Mouse (Mus musculus) neural tube, embryonic 13.5 days (tissue): Measurements from ENCODE around the gene Prdx1. TPM values are rescaled to one million over a fixed set of nuclear protein-coding genes. Genes with fewer than 3 reads are reported as not detected.
"Not testable (repeated sequence)": the region's sequence is repeated elsewhere in the genome, so short reads cannot be mapped to it uniquely, and the experiment has no call there.

Experiments used
- ATAC-seq: fragments of 200-750 bp; cut with Nextera tagmentation; 2 replicates; pipeline ENCODE4 v1.8.0; 2017; ENCODE audit warnings: low read depth, mild to moderate bottlenecking, moderate TSS enrichment, moderate library complexity
- H3K27ac ChIP-seq: fragments of 300-500 bp; sonication (generic); replicated peaks from 2 replicates; pipeline ENCODE4 v1.5.1; 2015; ENCODE audit warnings: moderate library complexity, mild to moderate bottlenecking, inconsistent platforms
- H3K27me3 ChIP-seq: fragments of 300-500 bp; sonication (generic); 2 replicates; pipeline ENCODE4 v1.6.1; 2015; ENCODE audit warnings: mild to moderate bottlenecking, inconsistent platforms
- H3K36me3 ChIP-seq: fragments of 300-500 bp; sonication (generic); 2 replicates; pipeline ENCODE4 v1.6.1; 2015; ENCODE audit warnings: mild to moderate bottlenecking, inconsistent platforms
- H3K4me1 ChIP-seq: fragments of 300-500 bp; sonication (generic); replicated peaks from 2 replicates; pipeline ENCODE4 v1.6.1; 2015; ENCODE audit warnings: inconsistent platforms
- H3K4me2 ChIP-seq: fragments of 300-500 bp; sonication (generic); 2 replicates; pipeline ENCODE4 v1.6.1; 2015; ENCODE audit warnings: inconsistent platforms, mild to moderate bottlenecking, moderate library complexity
- H3K4me3 ChIP-seq: fragments of 300-500 bp; sonication (generic); 2 replicates; pipeline ENCODE4 v1.5.1; 2015; ENCODE audit warnings: mild to moderate bottlenecking, inconsistent platforms
- H3K9ac ChIP-seq: fragments of 300-500 bp; sonication (generic); 2 replicates; pipeline ENCODE4 v1.6.1; 2015; ENCODE audit warnings: moderate library complexity, mild to moderate bottlenecking, inconsistent platforms
- H3K9me3 ChIP-seq: fragments of 300-500 bp; sonication (generic); 2 replicates; pipeline ENCODE4 v1.6.1; 2016; ENCODE audit warnings: inconsistent platforms
- WGBS: fragments of 180-500 bp; shearing (Covaris S2); methylation state at CpG from one replicate; pipeline ENCODE4 v1.1.7; 2015; 5-methylcytosine and 5-hydroxymethylcytosine counted together
- polyA plus RNA-seq: library from polyadenylated mRNA; unstranded; fragments of >200 nt; fragmentation: Nextera tagmentation; extraction: Ambion mirVana; gene quantifications from 2 replicates; pipeline ENCODE4 v1.2.1, GENCODE M21; 2015

Prdx1 gene
- polyA plus RNA-seq, 1 experiment from 2014 or later, result 505 TPM

- Histone ChIP-seq H3K4me2 (no peak overlapping the region), H3K27me3 (no peaks in the 10 kb centered on the region), H3K4me3 (no peak overlapping the region), H3K27ac (no peak overlapping the region), H3K4me1 (no peaks in the 10 kb centered on the region), H3K36me3 (no peaks in the 10 kb centered on the region), H3K9me3 (no peaks in the 10 kb centered on the region), H3K9ac (no peak overlapping the region)
- 55% methylated on average over 3 of the region's 3 CpGs for WGBS
- ATAC-seq, result no peak
These were observed 27.4 kb upstream of the Prdx1 start for GRCm38 (mm10) chr4:116657971-116658370.

- 74% methylated on average over 2 of the region's 2 CpGs for WGBS
- Histone ChIP-seq H3K9me3 (no peaks in the 10 kb centered on the region), H3K4me3 (no peak overlapping the region), H3K27ac (no peak overlapping the region), H3K36me3 (no peaks in the 10 kb centered on the region), H3K4me1 (no peaks in the 10 kb centered on the region), H3K9ac (no peak overlapping the region), H3K27me3 (no peaks in the 10 kb centered on the region), H3K4me2 (no peak overlapping the region)
- no peak for ATAC-seq
These were observed 25.9 kb upstream of the Prdx1 start for GRCm38 (mm10) chr4:116659474-116659873.

- not testable (repeated sequence) for H3K27ac ChIP-seq, H3K36me3 ChIP-seq, H3K9ac ChIP-seq, H3K9me3 ChIP-seq, H3K27me3 ChIP-seq, ATAC-seq, H3K4me2 ChIP-seq, H3K4me3 ChIP-seq, H3K4me1 ChIP-seq
- 85% methylated on average over 6 of the region's 6 CpGs for WGBS
These were observed 25.4 kb upstream of the Prdx1 start for GRCm38 (mm10) chr4:116659916-116660315.

GRCm38 (mm10) chr4:116660829-116661228 is 24.5 kb upstream of the Prdx1 start:
- H3K27me3 ChIP-seq, result no peaks in the 10 kb centered on the region
- H3K27ac ChIP-seq, result no peak overlapping the region
- 69% methylated on average over 6 of the region's 6 CpGs for WGBS
- no peak overlapping the region for H3K4me3 ChIP-seq
- H3K36me3 ChIP-seq, result no peaks in the 10 kb centered on the region
- no peak overlapping the region for H3K9ac ChIP-seq
- no peak for ATAC-seq
- H3K4me1 ChIP-seq, result no peaks in the 10 kb centered on the region
- no peaks in the 10 kb centered on the region for H3K9me3 ChIP-seq
- no peak overlapping the region for H3K4me2 ChIP-seq

GRCm38 (mm10) chr4:116661998-116662397 is 23.3 kb upstream of the Prdx1 start:
- no peak overlapping the region for H3K4me3 ChIP-seq
- no peak for ATAC-seq

GRCm38 (mm10) chr4:116666625-116667024 is 18.7 kb upstream of the Prdx1 start:
- no peaks in the 10 kb centered on the region for H3K36me3 ChIP-seq
- no peak overlapping the region for H3K4me2 ChIP-seq
- H3K27me3 ChIP-seq, result no peaks in the 10 kb centered on the region
- ATAC-seq, result no peak
- WGBS, result 71% methylated on average over 4 of the region's 4 CpGs
- H3K4me3 ChIP-seq, result no peak overlapping the region
- no peaks in the 10 kb centered on the region for H3K4me1 ChIP-seq
- H3K27ac ChIP-seq, result no peak overlapping the region
- H3K9ac ChIP-seq, result no peak overlapping the region
- H3K9me3 ChIP-seq, result no peaks in the 10 kb centered on the region

More at GRCm38 (mm10) chr4:116661998-116662397, 23.3 kb upstream of the Prdx1 start:
- no peaks in the 10 kb centered on the region for H3K9me3 ChIP-seq
- 80% methylated on average over 1 of the region's 1 CpGs for WGBS
- H3K9ac ChIP-seq, result no peak overlapping the region
- no peaks in the 10 kb centered on the region for H3K36me3 ChIP-seq
- H3K27ac ChIP-seq, result no peak overlapping the region
- no peak overlapping the region for H3K4me2 ChIP-seq
- no peaks in the 10 kb centered on the region for H3K27me3 ChIP-seq
- no peaks in the 10 kb centered on the region for H3K4me1 ChIP-seq

- H3K4me1 ChIP-seq, result no peaks in the 10 kb centered on the region
- no peak overlapping the region for H3K9ac ChIP-seq
- no peak overlapping the region for H3K27ac ChIP-seq
- 64% methylated on average over 3 of the region's 3 CpGs for WGBS
- no peak overlapping the region for H3K4me3 ChIP-seq
- H3K36me3 ChIP-seq, result no peaks in the 10 kb centered on the region
- H3K27me3 ChIP-seq, result no peaks in the 10 kb centered on the region
- no peak for ATAC-seq
- H3K9me3 ChIP-seq, result no peaks in the 10 kb centered on the region
- H3K4me2 ChIP-seq, result no peak overlapping the region
These were observed 17.2 kb upstream of the Prdx1 start for GRCm38 (mm10) chr4:116668145-116668544.

GRCm38 (mm10) chr4:116669291-116669690 is 16.1 kb upstream of the Prdx1 start:
- Histone ChIP-seq H3K9me3 (no peaks in the 10 kb centered on the region), H3K27ac (no peak overlapping the region), H3K4me2 (no peak overlapping the region), H3K9ac (no peak overlapping the region), H3K36me3 (no peaks in the 10 kb centered on the region), H3K4me3 (no peak overlapping the region), H3K4me1 (no peaks in the 10 kb centered on the region), H3K27me3 (no peaks in the 10 kb centered on the region)
- no peak for ATAC-seq
- 60% methylated on average over 2 of the region's 2 CpGs for WGBS

GRCm38 (mm10) chr4:116672785-116673184 is 12.6 kb upstream of the Prdx1 start:
- H3K9ac ChIP-seq, result no peak overlapping the region
- H3K36me3 ChIP-seq, result no peaks in the 10 kb centered on the region
- H3K27me3 ChIP-seq, result no peaks in the 10 kb centered on the region
- H3K27ac ChIP-seq, result no peak overlapping the region
- no peaks in the 10 kb centered on the region for H3K4me1 ChIP-seq
- no peak for ATAC-seq
- WGBS, result 83% methylated on average over 2 of the region's 2 CpGs
- H3K4me2 ChIP-seq, result no peak overlapping the region
- H3K9me3 ChIP-seq, result no peaks in the 10 kb centered on the region
- no peak overlapping the region for H3K4me3 ChIP-seq

- not testable (repeated sequence) for H3K4me1 ChIP-seq, ATAC-seq
These were observed 10.6 kb upstream of the Prdx1 start for GRCm38 (mm10) chr4:116674761-116675160.

GRCm38 (mm10) chr4:116676027-116676426 is 9.3 kb upstream of the Prdx1 start:
- Histone ChIP-seq H3K36me3 (no peaks in the 10 kb centered on the region), H3K27me3 (no peaks in the 10 kb centered on the region), H3K27ac (no peak overlapping the region), H3K4me3 (no peak overlapping the region), H3K9me3 (no peaks in the 10 kb centered on the region), H3K9ac (no peak overlapping the region), H3K4me1 (no peaks in the 10 kb centered on the region), H3K4me2 (no peak overlapping the region)
- ATAC-seq, result no peak
- whole genome bisulfite sequencing, result 82% methylated on average over 3 of the region's 3 CpGs

More at GRCm38 (mm10) chr4:116674761-116675160, 10.6 kb upstream of the Prdx1 start:
- not testable (repeated sequence) for H3K4me2 ChIP-seq, H3K9ac ChIP-seq, H3K27me3 ChIP-seq, H3K36me3 ChIP-seq, H3K9me3 ChIP-seq, H3K4me3 ChIP-seq, H3K27ac ChIP-seq
- 88% methylated on average over 6 of the region's 6 CpGs for WGBS

- no peak overlapping the region for H3K4me2 ChIP-seq
- WGBS, result 83% methylated on average over 1 of the region's 1 CpGs
- H3K4me1 ChIP-seq, result no peaks in the 10 kb centered on the region
- no peaks in the 10 kb centered on the region for H3K9me3 ChIP-seq
- H3K9ac ChIP-seq, result no peak overlapping the region
- no peaks in the 10 kb centered on the region for H3K27me3 ChIP-seq
- H3K4me3 ChIP-seq, result no peak overlapping the region
- H3K36me3 ChIP-seq, result no peaks in the 10 kb centered on the region
- H3K27ac ChIP-seq, result no peak overlapping the region
- no peak for ATAC-seq
These were observed 7.5 kb upstream of the Prdx1 start for GRCm38 (mm10) chr4:116677808-116678207.

GRCm38 (mm10) chr4:116679141-116679540 is 6.2 kb upstream of the Prdx1 start:
- no peak for ATAC-seq
- Histone ChIP-seq H3K4me2 (no peak overlapping the region), H3K9ac (no peak overlapping the region), H3K36me3 (no peaks in the 10 kb centered on the region), H3K4me3 (no peak overlapping the region), H3K27me3 (no peaks in the 10 kb centered on the region), H3K9me3 (no peaks in the 10 kb centered on the region), H3K27ac (no peak overlapping the region), H3K4me1 (no peaks in the 10 kb centered on the region)
- 75% methylated on average over 5 of the region's 5 CpGs for WGBS
